Mouse (Mus musculus): ENCODE results near the gene Ctse.

GRCm38 (mm10) chr1:131652670-131653443 is 14.8 kb downstream of the Ctse start:
- TF ChIP-seq POLR2A (IDR thresholded peaks at IDR 0.05; ENCODE audit: low read depth, low read length) = no peak; the same call in 1 of the 2 replicates
- no peak for TF ChIP-seq CTCF (conservative IDR thresholded peaks at IDR 0.05 in 1 of 2, IDR thresholded peaks at IDR 0.05 in 1 of 2; ENCODE audit: low read depth in 2 of 2, low read length in 2 of 2)
- TF ChIP-seq E2F4 (IDR thresholded peaks at IDR 0.05; ENCODE audit: insufficient replicate concordance, low read depth, low read length) = no peak
- TF ChIP-seq USF1 (IDR thresholded peaks at IDR 0.05; ENCODE audit: low read depth, low read length) = no peak
- no peak for TF ChIP-seq ZC3H11A (IDR thresholded peaks at IDR 0.05; ENCODE audit: low read depth, low read length)

All from CH12.LX (cell line).